Mouse (Mus musculus): Measurements from ENCODE around the gene Fmo5. TPM values are rescaled to one million over a fixed set of nuclear protein-coding genes. Genes with fewer than 3 reads are reported as not detected.
A peak's percentile ranks its signal among the peaks of the same experiment; 100 is the strongest.

The Fmo5 gene
- polyA plus RNA-seq, 1 experiment from 2014 or later = 4.2 TPM

- Histone ChIP-seq H3K9ac (replicated peaks; ENCODE audit: low read length) (peak overlapping the region; percentile 86), H3K9me3 (ENCODE audit: low read length) (no peaks in the 10 kb centered on the region), H3K4me3 (ENCODE audit: low read length) (peak overlapping the region; percentile 70), H3K27ac (ENCODE audit: low read length) (peak overlapping the region; percentile 92), H3K36me3 (ENCODE audit: insufficient read depth, low read length) (no peaks in the 10 kb centered on the region), H3K4me2 (replicated peaks; ENCODE audit: low read depth, low read length) (peak overlapping the region; percentile 57), H3K4me1 (ENCODE audit: insufficient read depth, low read length) (0 out of 2 replicates have a peak, but pooled peaks cover 4% of the 10 kb centered on the region), H3K27me3 (ENCODE audit: insufficient read depth, low read length) (no peaks in the 10 kb centered on the region)
- WGBS = 4% methylated on average over 20 of the region's 20 CpGs
- ATAC-seq (ENCODE audit: low FRiP score, low TSS enrichment) = no peak; the same call in 1 of the 2 replicates
Observed at GRCm38 (mm10) chr3:97609201-97609844, 19.3 kb upstream of the Fmo5 start.

DNA sequence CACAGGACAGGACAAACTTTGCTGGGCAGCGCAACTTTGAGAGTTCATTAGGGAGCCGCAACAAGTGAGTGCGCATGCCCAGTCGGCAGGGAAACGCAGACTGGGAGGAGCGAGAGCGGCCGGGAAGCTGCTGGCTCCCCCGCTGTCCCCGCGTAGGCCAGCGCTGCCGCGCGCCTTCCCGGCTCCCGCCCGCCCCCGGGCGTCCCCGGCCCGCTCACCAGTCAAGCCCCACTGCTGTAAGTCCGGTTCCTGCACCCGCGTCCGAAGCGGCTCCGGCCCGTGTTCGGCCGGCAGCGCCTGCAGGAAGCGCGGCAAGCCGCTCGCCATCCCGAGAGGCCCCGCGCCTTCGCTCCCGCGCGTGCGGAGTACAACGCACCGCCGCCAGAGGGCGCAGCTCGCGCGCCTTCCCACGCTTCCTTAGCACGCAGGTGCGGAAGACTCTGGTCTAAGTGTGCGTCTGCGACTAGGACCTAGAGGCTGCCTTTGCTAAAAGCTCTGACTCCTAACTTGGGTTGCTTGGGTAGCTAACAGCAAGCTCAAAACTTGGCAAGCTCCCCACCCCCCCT, 18.7 kb upstream of the Fmo5 start, which contains the start of gene Chd1l:
Gene Chd1l (minus strand): TSS at position 359 of the 566 bp plus-strand sequence.
- peak within 1 kb of the TSS; percentile 57 for H3K4me2 ChIP-seq (replicated peaks; ENCODE audit: low read depth, low read length)
- no peaks in the 10 kb centered on the region for H3K36me3 ChIP-seq (ENCODE audit: insufficient read depth, low read length)
- WGBS = under 1% methylated on average over 56 of the region's 56 CpGs
- peak; percentile 93 for ATAC-seq (ENCODE audit: low FRiP score, low TSS enrichment)
- H3K4me1 ChIP-seq (ENCODE audit: insufficient read depth, low read length) = 0 out of 2 replicates have a peak, but pooled peaks cover 4% of the 10 kb centered on the region
- no peaks in the 10 kb centered on the region for H3K27me3 ChIP-seq (ENCODE audit: insufficient read depth, low read length)
- no peaks in the 10 kb centered on the region for H3K9me3 ChIP-seq (ENCODE audit: low read length)
- H3K4me3 ChIP-seq (ENCODE audit: low read length) = peak within 1 kb of the TSS; percentile 70
- H3K9ac ChIP-seq (replicated peaks; ENCODE audit: low read length) = peak within 1 kb of the TSS; percentile 86
- H3K27ac ChIP-seq (ENCODE audit: low read length) = peak within 1 kb of the TSS; percentile 92

DNA sequence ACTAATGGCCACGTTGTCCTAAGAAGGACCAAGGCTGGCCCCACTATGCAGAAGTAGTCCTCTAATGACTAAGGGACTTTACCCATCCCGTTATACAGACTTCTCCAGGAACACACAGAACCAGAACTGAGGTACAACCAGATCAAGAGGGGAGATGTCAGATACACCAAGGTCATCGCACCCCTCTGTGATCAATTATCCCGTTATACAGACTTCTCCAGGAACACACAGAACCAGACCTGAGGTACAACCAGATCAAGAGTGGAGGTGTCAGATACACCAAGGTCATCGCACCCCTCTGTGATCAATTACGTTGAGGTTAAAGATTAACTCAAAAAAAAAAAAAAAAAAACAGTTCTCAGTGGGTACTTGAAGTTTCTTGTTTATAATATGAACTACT, 17.6 kb upstream of the Fmo5 start:
- Histone ChIP-seq H3K4me2 (replicated peaks; ENCODE audit: low read depth, low read length) (no peak overlapping the region), H3K9ac (replicated peaks; ENCODE audit: low read length) (no peak overlapping the region), H3K4me1 (ENCODE audit: insufficient read depth, low read length) (0 out of 2 replicates have a peak, but pooled peaks cover 4% of the 10 kb centered on the region), H3K27me3 (ENCODE audit: insufficient read depth, low read length) (no peaks in the 10 kb centered on the region), H3K27ac (ENCODE audit: low read length) (no peak overlapping the region), H3K4me3 (ENCODE audit: low read length) (no peak overlapping the region), H3K36me3 (ENCODE audit: insufficient read depth, low read length) (no peaks in the 10 kb centered on the region), H3K9me3 (ENCODE audit: low read length) (no peaks in the 10 kb centered on the region)
- 81% methylated on average over 6 of the region's 6 CpGs for WGBS
- no peak for ATAC-seq (ENCODE audit: low FRiP score, low TSS enrichment)

DNA sequence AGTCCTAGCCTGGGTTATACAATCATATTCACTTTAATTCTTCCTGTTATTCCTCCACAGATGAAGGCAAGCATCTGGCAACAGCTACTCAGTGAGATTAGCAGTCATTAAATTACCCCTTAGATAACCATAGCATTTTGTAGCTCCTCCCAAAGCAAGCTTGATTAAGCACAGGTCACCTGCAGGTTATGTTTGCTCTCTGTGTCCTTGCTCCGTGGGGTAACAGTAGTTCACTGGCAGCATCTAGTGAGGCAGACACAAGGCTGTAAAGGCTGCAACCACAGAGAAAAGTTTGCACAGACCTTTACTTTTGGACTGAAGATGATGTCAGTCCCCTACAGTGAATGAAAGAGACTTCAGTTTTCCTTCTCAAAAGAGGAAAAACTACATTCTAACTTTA, 13.4 kb upstream of the Fmo5 start:
- Histone ChIP-seq H3K27me3 (ENCODE audit: insufficient read depth, low read length) (no peaks in the 10 kb centered on the region), H3K4me2 (replicated peaks; ENCODE audit: low read depth, low read length) (no peak overlapping the region), H3K27ac (ENCODE audit: low read length) (no peak overlapping the region), H3K36me3 (ENCODE audit: insufficient read depth, low read length) (no peaks in the 10 kb centered on the region), H3K4me3 (ENCODE audit: low read length) (no peak overlapping the region), H3K9ac (replicated peaks; ENCODE audit: low read length) (no peak overlapping the region), H3K4me1 (ENCODE audit: insufficient read depth, low read length) (no peaks in the 10 kb centered on the region), H3K9me3 (ENCODE audit: low read length) (no peaks in the 10 kb centered on the region)
- 3% methylated on average over 1 of the region's 1 CpGs for WGBS
- ATAC-seq (ENCODE audit: low FRiP score, low TSS enrichment) = no peak

DNA sequence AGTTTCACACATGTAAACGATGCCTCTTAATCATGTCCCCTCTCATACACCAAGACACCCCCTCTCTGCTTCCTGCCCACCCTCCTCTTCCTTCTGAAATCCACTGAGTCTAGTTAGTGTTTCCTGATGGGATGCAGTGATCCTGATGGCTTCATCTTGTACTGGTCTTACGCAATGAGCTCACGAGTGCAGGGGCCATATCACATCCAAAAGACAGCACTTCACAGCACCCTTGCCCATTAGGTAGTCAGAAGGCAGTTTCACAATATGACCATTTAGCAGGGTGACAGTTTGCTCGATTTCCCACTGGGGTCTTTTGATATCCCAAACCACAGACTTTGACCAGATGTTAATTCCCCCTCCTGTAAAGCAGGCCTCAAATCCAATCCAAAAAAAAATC, 12.7 kb upstream of the Fmo5 start:
- no peaks in the 10 kb centered on the region for H3K9me3 ChIP-seq (ENCODE audit: low read length)
- no peaks in the 10 kb centered on the region for H3K27me3 ChIP-seq (ENCODE audit: insufficient read depth, low read length)
- H3K36me3 ChIP-seq (ENCODE audit: insufficient read depth, low read length) = no peaks in the 10 kb centered on the region
- no peak overlapping the region for H3K4me2 ChIP-seq (replicated peaks; ENCODE audit: low read depth, low read length)
- no peak for ATAC-seq (ENCODE audit: low FRiP score, low TSS enrichment)
- no peak overlapping the region for H3K4me3 ChIP-seq (ENCODE audit: low read length)
- no peak overlapping the region for H3K9ac ChIP-seq (replicated peaks; ENCODE audit: low read length)
- H3K4me1 ChIP-seq (ENCODE audit: insufficient read depth, low read length) = no peaks in the 10 kb centered on the region
- H3K27ac ChIP-seq (ENCODE audit: low read length) = no peak overlapping the region
- 87% methylated on average over 4 of the region's 4 CpGs for WGBS

- Histone ChIP-seq H3K9me3 (ENCODE audit: low read length) (no peaks in the 10 kb centered on the region), H3K36me3 (ENCODE audit: insufficient read depth, low read length) (no peaks in the 10 kb centered on the region), H3K27ac (ENCODE audit: low read length) (no peak overlapping the region), H3K27me3 (ENCODE audit: insufficient read depth, low read length) (no peaks in the 10 kb centered on the region), H3K9ac (replicated peaks; ENCODE audit: low read length) (no peak overlapping the region), H3K4me2 (replicated peaks; ENCODE audit: low read depth, low read length) (no peak overlapping the region), H3K4me1 (ENCODE audit: insufficient read depth, low read length) (no peaks in the 10 kb centered on the region), H3K4me3 (ENCODE audit: low read length) (no peak overlapping the region)
- WGBS = 91% methylated on average over 19 of the region's 19 CpGs
- no peak for ATAC-seq (ENCODE audit: low FRiP score, low TSS enrichment)
Observed at GRCm38 (mm10) chr3:97617091-97617825, 11.3 kb upstream of the Fmo5 start.

DNA sequence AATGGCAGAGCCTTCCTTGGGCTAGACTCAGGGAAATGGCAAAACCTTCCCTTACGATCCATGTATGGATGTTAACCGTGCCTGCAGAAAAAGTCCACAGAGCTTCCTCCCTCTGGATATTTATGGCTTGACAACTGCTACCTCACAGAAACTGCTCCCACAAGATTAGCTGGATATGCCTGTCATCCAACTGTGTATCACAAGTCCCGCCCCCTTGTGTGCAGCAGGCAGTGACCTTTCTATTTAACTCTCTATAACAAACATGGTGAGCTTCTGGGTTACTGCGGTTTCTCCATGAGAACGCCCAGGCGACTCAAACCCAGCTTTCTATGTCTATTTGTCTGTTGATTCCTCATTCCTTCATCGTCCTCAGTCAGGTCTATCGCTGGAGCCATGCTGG, 10.7 kb upstream of the Fmo5 start:
- 77% methylated on average over 8 of the region's 8 CpGs for WGBS

DNA sequence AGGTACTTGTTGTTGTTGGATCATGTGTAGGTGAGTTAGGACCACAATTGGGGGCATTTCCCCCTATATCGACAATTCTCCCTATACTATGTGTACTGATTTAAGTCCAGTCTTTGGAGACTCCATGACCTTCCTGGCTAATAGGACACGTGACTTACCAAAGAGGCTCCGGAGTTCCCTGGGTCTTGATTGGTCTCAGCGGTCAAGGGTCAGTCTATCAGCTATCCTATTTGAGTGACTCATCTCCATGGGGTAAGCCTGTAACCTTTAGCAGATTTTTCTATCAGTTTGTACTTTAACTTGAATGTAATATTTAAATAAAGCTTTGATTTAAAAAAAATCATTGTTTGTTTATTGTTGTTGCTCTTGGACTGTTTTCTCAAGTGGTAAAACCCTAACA, 7.9 kb upstream of the Fmo5 start:
- Histone ChIP-seq H3K4me3 (ENCODE audit: low read length) (no peak overlapping the region), H3K9me3 (ENCODE audit: low read length) (no peaks in the 10 kb centered on the region), H3K27me3 (ENCODE audit: insufficient read depth, low read length) (no peaks in the 10 kb centered on the region), H3K9ac (replicated peaks; ENCODE audit: low read length) (no peak overlapping the region), H3K4me1 (ENCODE audit: insufficient read depth, low read length) (no peaks in the 10 kb centered on the region), H3K4me2 (replicated peaks; ENCODE audit: low read depth, low read length) (no peak overlapping the region), H3K27ac (ENCODE audit: low read length) (no peak overlapping the region), H3K36me3 (ENCODE audit: insufficient read depth, low read length) (no peaks in the 10 kb centered on the region)
- no peak for ATAC-seq (ENCODE audit: low FRiP score, low TSS enrichment)
- WGBS = 87% methylated on average over 4 of the region's 4 CpGs

More for the DNA sequence above, 10.7 kb upstream of the Fmo5 start:
- Histone ChIP-seq H3K27me3 (ENCODE audit: insufficient read depth, low read length) (no peaks in the 10 kb centered on the region), H3K9me3 (ENCODE audit: low read length) (no peaks in the 10 kb centered on the region), H3K4me1 (ENCODE audit: insufficient read depth, low read length) (no peaks in the 10 kb centered on the region), H3K4me3 (ENCODE audit: low read length) (no peak overlapping the region), H3K27ac (ENCODE audit: low read length) (no peak overlapping the region), H3K36me3 (ENCODE audit: insufficient read depth, low read length) (no peaks in the 10 kb centered on the region), H3K9ac (replicated peaks; ENCODE audit: low read length) (no peak overlapping the region), H3K4me2 (replicated peaks; ENCODE audit: low read depth, low read length) (no peak overlapping the region)
- ATAC-seq (ENCODE audit: low FRiP score, low TSS enrichment) = no peak

- H3K27ac ChIP-seq (ENCODE audit: low read length) = no peak overlapping the region
- no peak overlapping the region for H3K9ac ChIP-seq (replicated peaks; ENCODE audit: low read length)
- no peak overlapping the region for H3K4me2 ChIP-seq (replicated peaks; ENCODE audit: low read depth, low read length)
- H3K4me3 ChIP-seq (ENCODE audit: low read length) = no peak overlapping the region
- WGBS = 44% methylated on average over 2 of the region's 2 CpGs
- no peaks in the 10 kb centered on the region for H3K36me3 ChIP-seq (ENCODE audit: insufficient read depth, low read length)
- H3K9me3 ChIP-seq (ENCODE audit: low read length) = no peaks in the 10 kb centered on the region
- H3K27me3 ChIP-seq (ENCODE audit: insufficient read depth, low read length) = no peaks in the 10 kb centered on the region
- H3K4me1 ChIP-seq (ENCODE audit: insufficient read depth, low read length) = peaks cover 8% of the 10 kb centered on the region; the same call in 1 of the 2 replicates
- ATAC-seq (ENCODE audit: low FRiP score, low TSS enrichment) = no peak
Observed at GRCm38 (mm10) chr3:97624611-97625010, 4.0 kb upstream of the Fmo5 start.
